Mouse (Mus musculus) lung, adult 2 months (tissue): ENCODE measurements around the gene Osbpl7. TPM values are rescaled to one million over a fixed set of nuclear protein-coding genes. Genes with fewer than 3 reads are reported as not detected.

Experiments
- DNase-seq: peaks from one replicate; pipeline ENCODE4 v3.0.0; 2022
- H3K4me1 ChIP-seq: fragments of 200-500 bp; 2 replicates; pipeline ENCODE4 v1.6.1; 2011; ENCODE audit warnings: low read length; ENCODE audit not compliant: control insufficient read depth, insufficient read depth
- H3K4me3 ChIP-seq: fragments of 200-500 bp; replicated peaks from 2 replicates; pipeline ENCODE3; 2011; ENCODE audit warnings: low read depth, mild to moderate bottlenecking, control low read depth, low read length; ENCODE audit errors: extremely low read depth
- CTCF ChIP-seq: fragments of 200-500 bp; IDR thresholded peaks from 2 replicates; pipeline ENCODE4 v1.5.1; 2011; ENCODE audit warnings: mild to moderate bottlenecking, low read length, control low read depth; ENCODE audit not compliant: insufficient read depth
- POLR2A ChIP-seq: fragments of 200-500 bp; IDR thresholded peaks from 2 replicates; pipeline ENCODE4 v1.6.1; 2011; ENCODE audit warnings: low read depth, mild to moderate bottlenecking, control low read depth, low read length, borderline replicate concordance; ENCODE audit errors: extremely low read depth
- WGBS: fragments of 180-500 bp; shearing (Covaris S2); methylation state at CpG from one replicate; pipeline ENCODE4 v1.1.7; 2018; 5-methylcytosine and 5-hydroxymethylcytosine counted together
- polyA plus RNA-seq: library from polyadenylated mRNA; depleted of rRNA; stranded (reverse); fragments of >200 nt; gene quantifications from 2 replicates; pipeline ENCODE4 v1.2.3, GENCODE M21; 2012

Gene Osbpl7
- polyA plus RNA-seq, 1 experiment, result 18.1 TPM

DNA sequence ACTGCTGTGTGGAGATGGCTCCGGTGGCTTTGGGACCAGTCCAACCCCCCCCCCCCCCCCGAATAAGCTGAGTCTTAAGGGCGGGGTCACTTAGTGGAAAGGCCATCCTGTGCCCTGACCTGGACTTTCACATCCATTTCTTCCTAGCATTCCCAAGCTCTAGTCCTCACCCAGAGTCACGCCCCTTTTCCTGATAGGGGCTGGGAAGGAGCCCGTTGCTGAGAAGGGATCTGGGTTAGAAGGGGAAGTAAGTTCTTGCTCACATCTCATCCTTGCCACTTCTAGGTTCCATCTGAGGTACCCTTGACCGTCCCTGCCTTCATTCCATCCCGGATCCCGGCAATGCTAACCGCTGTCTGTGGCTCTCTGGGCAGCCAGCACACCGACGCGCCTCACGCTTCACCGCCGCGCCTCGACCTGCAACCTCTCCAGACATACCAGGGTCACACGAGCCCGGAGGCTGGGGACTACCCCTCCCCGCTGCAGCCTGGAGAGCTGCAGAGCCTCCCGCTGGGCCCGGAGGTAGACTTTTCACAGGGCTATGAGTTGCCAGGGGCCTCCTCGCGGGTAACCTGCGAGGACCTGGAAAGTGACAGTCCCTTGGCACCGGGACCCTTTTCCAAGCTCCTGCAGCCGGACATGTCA is 29.2 kb upstream of the Osbpl7 start:
- DNase-seq, result no peak

GRCm38 (mm10) chr11:97021873-97022484 is 28.4 kb upstream of the Osbpl7 start:
- TF ChIP-seq CTCF, result peak; percentile 65
- TF ChIP-seq POLR2A, result 0 out of 2 replicates have a peak, but pooled peaks have one; percentile 23
- DNase-seq, result peak; percentile 75
- Histone ChIP-seq H3K4me3 (peak overlapping the region; percentile 78), H3K4me1 (peaks cover 7% of the 10 kb centered on the region)
- 1% methylated on average over 50 of the region's 50 CpGs for WGBS

More for the DNA sequence above, 29.2 kb upstream of the Osbpl7 start:
- Histone ChIP-seq H3K4me3 (no peak overlapping the region), H3K4me1 (peaks cover 7% of the 10 kb centered on the region)
- WGBS, result 2% methylated on average over 27 of the region's 27 CpGs
- no peak for TF ChIP-seq POLR2A
- TF ChIP-seq CTCF, result no peak

DNA sequence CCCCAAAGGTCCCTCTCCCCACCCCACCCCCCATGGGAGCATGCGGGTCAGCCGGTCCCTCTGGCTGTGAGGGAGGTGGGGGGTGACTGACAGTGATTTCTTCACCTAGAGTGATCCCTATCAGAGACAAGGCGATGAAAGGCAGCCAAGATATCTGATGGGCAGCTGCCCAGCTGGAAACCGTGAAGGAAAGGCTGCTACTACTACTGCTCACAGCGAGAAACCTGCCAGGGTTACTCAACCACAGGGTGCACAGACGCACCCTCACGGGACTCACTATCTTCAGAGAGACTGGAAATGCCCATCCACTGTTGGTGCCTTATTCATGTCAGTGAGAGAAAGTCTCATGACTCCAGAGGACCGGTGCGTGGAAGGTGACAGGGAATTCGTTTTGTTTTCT is 25.5 kb upstream of the Osbpl7 start:
- no peak for DNase-seq
- Histone ChIP-seq H3K4me1 (peaks cover 7% of the 10 kb centered on the region), H3K4me3 (no peak overlapping the region)
- TF ChIP-seq POLR2A (no peak), CTCF (no peak)
- 38% methylated on average over 10 of the region's 10 CpGs for WGBS

DNA sequence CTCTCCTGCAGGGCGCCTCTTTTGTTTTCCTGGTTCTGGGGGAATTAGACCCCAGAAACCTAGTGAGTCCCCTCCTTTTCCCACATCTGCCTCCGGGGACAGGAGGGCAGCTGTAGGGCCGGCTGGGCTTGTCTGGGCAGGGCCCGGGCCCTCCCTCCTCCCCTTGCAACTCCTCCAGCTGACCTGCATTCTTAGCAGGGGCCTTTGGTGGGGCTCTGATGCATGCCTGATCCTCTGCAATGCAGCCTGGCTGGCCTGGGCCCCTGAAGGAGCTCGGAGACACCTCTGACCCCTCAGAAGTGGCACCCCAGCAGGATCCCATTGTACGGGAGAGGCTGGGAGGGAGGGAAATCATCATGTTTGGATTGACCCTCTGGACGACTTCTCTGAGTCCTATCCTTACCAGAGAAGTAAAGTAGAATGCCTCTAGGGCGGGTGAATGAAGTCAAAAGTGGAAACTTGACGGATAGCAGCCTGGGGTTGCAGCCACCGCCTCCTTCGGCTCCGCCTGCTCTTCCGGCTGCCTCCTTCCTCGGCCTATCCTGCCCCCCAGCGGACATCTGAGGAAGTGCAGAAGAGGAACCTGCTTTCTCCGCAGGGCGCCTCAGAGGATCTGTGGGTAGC is 24.6 kb upstream of the Osbpl7 start:
- Histone ChIP-seq H3K4me1 (peaks cover 11% of the 10 kb centered on the region), H3K4me3 (peak overlapping the region; percentile 38)
- 6% methylated on average over 17 of the region's 17 CpGs for WGBS
- TF ChIP-seq POLR2A (no peak), CTCF (peak; percentile 80)
- DNase-seq, result peak; percentile 83

- Histone ChIP-seq H3K4me3 (peak within 1 kb of the TSS; percentile 93), H3K4me1 (peaks cover 9% of the 10 kb centered on the region)
- under 1% methylated on average over 25 of the region's 25 CpGs for WGBS
- DNase-seq, result peak; percentile 88
- no peak for TF ChIP-seq POLR2A
- peak; percentile 83 for TF ChIP-seq CTCF
Measured at GRCm38 (mm10) chr11:97029686-97030417, 20.6 kb upstream of the Osbpl7 start, which contains the start of gene Scrn2. TSS of gene Scrn2 (plus strand) at chr11:97029938.

- WGBS, result 18% methylated on average over 15 of the region's 15 CpGs
Measured at GRCm38 (mm10) chr11:97030426-97030825, 20.0 kb upstream of the Osbpl7 start.

DNA sequence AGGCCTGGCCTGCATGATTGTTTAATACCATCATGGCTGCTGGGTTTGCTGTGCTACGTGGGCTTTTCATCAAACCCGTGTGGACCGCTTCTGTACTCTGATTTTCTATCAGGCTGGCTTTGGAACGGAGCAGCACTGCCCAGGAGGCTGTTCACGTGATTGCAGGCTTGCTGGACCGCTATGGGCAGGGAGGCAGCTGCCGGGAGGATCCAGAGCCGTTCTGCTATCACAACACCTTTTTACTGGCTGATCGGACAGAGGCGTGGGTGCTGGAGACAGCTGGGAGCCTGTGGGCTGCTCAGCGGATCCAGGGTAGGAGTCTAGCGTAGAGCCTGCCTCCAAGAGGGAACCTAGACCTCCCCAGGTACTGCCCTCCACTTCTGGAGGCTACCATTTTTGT is 18.5 kb upstream of the Osbpl7 start:
- peaks cover 5% of the 10 kb centered on the region; the same call in 1 of the 2 replicates for H3K4me1 ChIP-seq
- DNase-seq, result no peak
- no peak for TF ChIP-seq CTCF
- no peak for TF ChIP-seq POLR2A
- H3K4me3 ChIP-seq, result no peak overlapping the region
- 81% methylated on average over 12 of the region's 12 CpGs for WGBS

More at GRCm38 (mm10) chr11:97030426-97030825, 20.0 kb upstream of the Osbpl7 start:
- peaks cover 7% of the 10 kb centered on the region; the same call in 1 of the 2 replicates for H3K4me1 ChIP-seq
- DNase-seq, result no peak
- peak overlapping the region; percentile 93 for H3K4me3 ChIP-seq
- TF ChIP-seq POLR2A, result no peak
- TF ChIP-seq CTCF, result no peak

DNA sequence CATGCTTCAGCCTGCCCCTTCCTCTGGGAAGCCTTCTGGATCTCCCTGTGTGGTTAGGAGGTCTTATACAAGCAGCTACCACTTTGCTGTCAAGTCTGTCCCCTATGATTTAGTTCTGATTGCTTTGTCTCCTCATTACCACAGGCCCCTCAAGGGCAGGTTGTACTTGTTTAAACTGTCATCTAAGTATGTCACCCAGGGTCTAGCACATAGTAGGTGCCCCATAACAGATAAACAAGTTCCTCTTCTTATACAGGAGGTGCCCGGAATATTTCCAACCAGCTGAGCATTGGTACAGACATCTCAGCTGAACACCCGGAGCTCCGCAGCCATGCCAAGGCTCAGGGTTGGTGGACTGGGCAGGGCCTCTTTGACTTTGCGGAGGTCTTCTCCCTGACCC is 17.9 kb upstream of the Osbpl7 start:
- 94% methylated on average over 4 of the region's 4 CpGs for WGBS
- no peak overlapping the region for H3K4me3 ChIP-seq
- H3K4me1 ChIP-seq, result peaks cover 5% of the 10 kb centered on the region; the same call in 1 of the 2 replicates
- TF ChIP-seq POLR2A (no peak), CTCF (no peak)
- DNase-seq, result no peak

DNA sequence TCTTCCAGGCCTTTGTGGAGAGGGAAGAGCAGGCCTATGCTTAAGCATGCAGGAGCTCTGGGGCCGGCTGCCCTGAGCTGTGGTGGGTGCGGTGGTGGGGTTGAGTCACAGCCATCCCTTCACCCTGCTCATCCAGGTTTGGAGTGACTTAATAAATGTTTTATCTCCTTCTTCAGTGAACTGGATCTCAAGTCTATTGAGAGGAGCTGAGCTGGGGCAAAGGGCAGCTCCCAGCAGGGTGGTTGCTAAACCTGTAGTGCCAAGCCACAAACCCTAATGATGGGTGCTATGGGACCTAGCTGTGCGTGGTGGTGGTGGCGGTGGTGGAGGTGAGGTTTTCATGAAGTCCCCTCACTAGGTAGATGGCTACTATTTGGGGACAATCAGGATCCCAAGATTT is 16.6 kb upstream of the Osbpl7 start:
- Histone ChIP-seq H3K4me3 (no peak overlapping the region), H3K4me1 (peaks cover 5% of the 10 kb centered on the region; the same call in 1 of the 2 replicates)
- WGBS, result 88% methylated on average over 4 of the region's 4 CpGs
- no peak for TF ChIP-seq POLR2A
- no peak for TF ChIP-seq CTCF
- DNase-seq, result no peak
